8 mouse cellular contexts compared by ENCODE assay signal in the genomic region with DNA sequence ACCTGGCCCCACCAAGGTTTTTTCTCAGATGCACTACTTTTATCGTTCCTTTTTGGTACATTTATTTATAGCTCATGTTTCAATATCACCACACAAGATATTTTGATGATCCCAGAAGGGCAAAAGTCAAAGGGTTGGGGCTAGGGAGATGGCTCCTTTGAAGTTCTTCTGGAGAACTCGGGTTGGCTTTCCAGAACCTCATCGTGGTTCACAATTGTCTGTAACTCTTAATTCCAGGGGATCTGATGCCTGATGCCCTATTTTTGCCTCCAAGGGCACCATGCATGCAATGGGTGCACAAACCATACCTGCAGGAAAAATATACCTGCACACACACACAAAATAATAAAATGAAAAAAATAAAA. TPM values are rescaled to one million over a fixed set of nuclear protein-coding genes. Genes with fewer than 3 reads are reported as not detected.
DNase-seq lines count a peak whose midpoint lies in the region; ATAC-seq lines count a peak whose summit lies in the region.

No protein-coding gene starts in this region.

- H3K4me1 ChIP-seq in heart, embryonic 15.5 days (replicated peaks) = peaks cover 11% of the 10 kb centered on the region
- peaks cover 3% of the 10 kb centered on the region; the same call in 1 of the 2 replicates for H3K4me1 ChIP-seq in brown adipose tissue, adult 24 weeks (ENCODE audit: control insufficient read depth, insufficient read depth, insufficient read length, low read length)
- H3K4me1 ChIP-seq in hindbrain, embryonic 13.5 days (replicated peaks) = peaks cover 17% of the 10 kb centered on the region
- H3K4me1 ChIP-seq in midbrain, embryonic 11.5 days (ENCODE audit: control insufficient read depth, insufficient read depth, low read length) = peaks cover 10% of the 10 kb centered on the region

- DNase-seq in heart, postnatal 25 days (ENCODE audit: low spot score) = no peak
- no peak for DNase-seq in midbrain, embryonic 11.5 days (ENCODE audit: low spot score, missing footprints)
- no peak for DNase-seq in thymus, postnatal 4 days
- no peak for DNase-seq in T-cell, adult 2 months (ENCODE audit: low spot score)
- no peak for DNase-seq in yolk sac, embryonic 10.5 days (ENCODE audit: low spot score)

- intact Hi-C loops in heart, postnatal 25 days (cut with DNase I) = loop anchor here (5.0 kb wide), 1 partner anchor 43 kb away; the partner anchor contains the start of gene Zfp871

- H3K27ac ChIP-seq in heart, embryonic 15.5 days = no peak overlapping the region
- H3K27ac ChIP-seq in brown adipose tissue, adult 24 weeks (replicated peaks; ENCODE audit: low read depth, low read length) = no peak overlapping the region
- H3K27ac ChIP-seq in hindbrain, embryonic 13.5 days = peak overlapping the region; percentile 44; the same call in 1 of the 2 replicates
- H3K27ac ChIP-seq in midbrain, embryonic 11.5 days (ENCODE audit: low read depth, low read length) = no peak overlapping the region

- H3K36me3 ChIP-seq in heart, embryonic 15.5 days = peaks cover 9% of the 10 kb centered on the region; the same call in 1 of the 2 replicates
- H3K36me3 ChIP-seq in hindbrain, embryonic 13.5 days = peaks cover 16% of the 10 kb centered on the region
- H3K36me3 ChIP-seq in midbrain, embryonic 11.5 days (ENCODE audit: control insufficient read depth, insufficient read depth, low read length) = peaks cover 4% of the 10 kb centered on the region; the same call in 1 of the 2 replicates

- WGBS in heart, embryonic 15.5 days = 32% methylated on average over 3 of the region's 3 CpGs
- WGBS in hindbrain, embryonic 13.5 days = 37% methylated on average over 3 of the region's 3 CpGs
- 29% methylated on average over 3 of the region's 3 CpGs for WGBS in midbrain, embryonic 11.5 days

- no peak overlapping the region for H3K9ac ChIP-seq in heart, embryonic 15.5 days
- no peak overlapping the region for H3K9ac ChIP-seq in hindbrain, embryonic 13.5 days
- peak overlapping the region; percentile 25; the same call in 1 of the 2 replicates for H3K9ac ChIP-seq in midbrain, embryonic 11.5 days (ENCODE audit: low read length)

- ATAC-seq in heart, embryonic 15.5 days (replicated peaks; ENCODE audit: insufficient number of reproducible peaks, insufficient read depth, low FRiP score, low read depth) = no peak
- peak; percentile 38; the same call in 1 of the 2 replicates for ATAC-seq in hindbrain, embryonic 13.5 days (ENCODE audit: low FRiP score)
- ATAC-seq in midbrain, embryonic 11.5 days (ENCODE audit: low FRiP score) = peak; percentile 47

- H3K27me3 ChIP-seq in heart, embryonic 15.5 days = no peaks in the 10 kb centered on the region
- no peaks in the 10 kb centered on the region for H3K27me3 ChIP-seq in hindbrain, embryonic 13.5 days
- no peaks in the 10 kb centered on the region for H3K27me3 ChIP-seq in midbrain, embryonic 11.5 days (ENCODE audit: control insufficient read depth, insufficient read depth, low read length)

- H3K4me3 ChIP-seq in heart, embryonic 15.5 days = peak overlapping the region; percentile 90
- H3K4me3 ChIP-seq in brown adipose tissue, adult 24 weeks (ENCODE audit: insufficient read depth, low read depth, low read length) = peak overlapping the region; percentile 89
- H3K4me3 ChIP-seq in hindbrain, embryonic 13.5 days = peak overlapping the region; percentile 81
- peak overlapping the region; percentile 76 for H3K4me3 ChIP-seq in midbrain, embryonic 11.5 days (ENCODE audit: low read depth, low read length)

- peak overlapping the region; percentile 69 for H3K4me2 ChIP-seq in heart, embryonic 15.5 days
- peak overlapping the region; percentile 84 for H3K4me2 ChIP-seq in hindbrain, embryonic 13.5 days
- peak overlapping the region; percentile 64 for H3K4me2 ChIP-seq in midbrain, embryonic 11.5 days

- H3K9me3 ChIP-seq in heart, embryonic 15.5 days (replicated peaks) = no peaks in the 10 kb centered on the region
- H3K9me3 ChIP-seq in hindbrain, embryonic 13.5 days = no peaks in the 10 kb centered on the region
- H3K9me3 ChIP-seq in midbrain, embryonic 11.5 days (ENCODE audit: control insufficient read depth, low read length) = no peaks in the 10 kb centered on the region

RNA-seq across cellular contexts. Expression of gene Zfp799, which starts 0.3 kb away (rescaled TPM):
- 6.2 and 8.2 TPM in 2 replicates for polyA plus RNA-seq in heart, embryonic 15.5 days (2015; fragmentation: Nextera tagmentation; extraction: Ambion mirVana)
- 10 to 100 TPM; 10.4 to 14.2 TPM for total RNA-seq in heart, postnatal 25 days (2021)
- polyA plus RNA-seq in brown adipose tissue, adult 24 weeks (2012; ENCODE audit: insufficient read depth, insufficient read length, missing spikeins) = 3.2 and 3.4 TPM in 2 replicates
- polyA plus RNA-seq in hindbrain, embryonic 13.5 days (2015; fragmentation: Nextera tagmentation; extraction: Ambion mirVana) = 20.1 and 22.2 TPM in 2 replicates
- polyA plus RNA-seq in midbrain, embryonic 11.5 days (2014; fragmentation: Nextera tagmentation; extraction: Ambion mirVana) = 18.6 and 19.3 TPM in 2 replicates

RNA-seq across cellular contexts. Expression of gene Zfp811, which starts 20.7 kb away (rescaled TPM):
- 1.1 and 1.3 TPM in 2 replicates for polyA plus RNA-seq in heart, embryonic 15.5 days (2015; fragmentation: Nextera tagmentation; extraction: Ambion mirVana)
- total RNA-seq in heart, postnatal 25 days (2021) = under 1 TPM in 1 of 2 experiments, not detected in 1; 0.26 TPM
- not detected in 2 replicates for polyA plus RNA-seq in brown adipose tissue, adult 24 weeks (2012; ENCODE audit: insufficient read depth, insufficient read length, missing spikeins)
- 63.9 and 71.5 TPM in 2 replicates for polyA plus RNA-seq in hindbrain, embryonic 13.5 days (2015; fragmentation: Nextera tagmentation; extraction: Ambion mirVana)
- polyA plus RNA-seq in midbrain, embryonic 11.5 days (2014; fragmentation: Nextera tagmentation; extraction: Ambion mirVana) = 38.1 and 42.0 TPM in 2 replicates

RNA-seq across cellular contexts. Expression of gene Zfp871, which starts 42.3 kb away (rescaled TPM):
- polyA plus RNA-seq in heart, embryonic 15.5 days (2015; fragmentation: Nextera tagmentation; extraction: Ambion mirVana) = 18.1 and 20.5 TPM in 2 replicates
- 10 to 100 TPM; 25.7 to 31.9 TPM for total RNA-seq in heart, postnatal 25 days (2021)
- polyA plus RNA-seq in brown adipose tissue, adult 24 weeks (2012; ENCODE audit: insufficient read depth, insufficient read length, missing spikeins) = 6.1 and 11.0 TPM in 2 replicates
- 43.7 and 46.1 TPM in 2 replicates for polyA plus RNA-seq in hindbrain, embryonic 13.5 days (2015; fragmentation: Nextera tagmentation; extraction: Ambion mirVana)
- 32.0 and 33.8 TPM in 2 replicates for polyA plus RNA-seq in midbrain, embryonic 11.5 days (2014; fragmentation: Nextera tagmentation; extraction: Ambion mirVana)

Comparison
In these comparisons a context has a peak if more than half of its experiments do, and no peak if none do; other contexts are left out.
1. RNA of gene Zfp811, which starts 20.7 kb away (polyA plus RNA-seq): 63.9 to 71.5 TPM in hindbrain, embryonic 13.5 days and 38.1 to 42.0 TPM in midbrain, embryonic 11.5 days; 1.1 to 1.3 TPM in heart, embryonic 15.5 days and not detected in brown adipose tissue, adult 24 weeks; every median in the first group is over 10 times any median in the second.
2. Peak in every context shown above with its lines, with median percentiles within 50 percentile points of each other: H3K4me2 ChIP-seq and H3K4me3 ChIP-seq.